12 mouse cellular contexts compared by ENCODE assay signal in genomic region chr10:111801794-111802359, GRCm38 (mm10).
DNase-seq lines count a peak whose midpoint lies in the region; ATAC-seq lines count a peak whose summit lies in the region.
"Had no signal": no experiment of that assay in that cellular context is flagged by ENCODE, and none has a peak within 500 bp of the region (broad histone marks: within the 10 kb centered on the region; RNA-seq: fewer than 3 reads in every experiment).

No protein-coding gene starts in this region.

- no peaks in the 10 kb centered on the region for H3K27me3 ChIP-seq in hindbrain, embryonic 10.5 days (ENCODE audit: insufficient read depth, poor library complexity, severe bottlenecking)
- H3K27me3 ChIP-seq in hindbrain, embryonic 13.5 days: no peaks in the 10 kb centered on the region
- H3K27me3 ChIP-seq in limb, embryonic 11.5 days (ENCODE audit: control insufficient read depth, insufficient read depth, low read length): no peaks in the 10 kb centered on the region

- no peak overlapping the region for H3K4me3 ChIP-seq in hindbrain, embryonic 10.5 days
- H3K4me3 ChIP-seq in hindbrain, embryonic 13.5 days: no peak overlapping the region
- no peak overlapping the region for H3K4me3 ChIP-seq in limb, embryonic 11.5 days (ENCODE audit: low read depth, low read length)

- peak overlapping the region; percentile 25; the same call in 1 of the 2 replicates for H3K27ac ChIP-seq in hindbrain, embryonic 10.5 days
- H3K27ac ChIP-seq in hindbrain, embryonic 13.5 days: no peak overlapping the region
- no peak overlapping the region for H3K27ac ChIP-seq in limb, embryonic 11.5 days (replicated peaks; ENCODE audit: low read depth, low read length)

- 42% methylated on average over 12 of the region's 12 CpGs for WGBS in hindbrain, embryonic 10.5 days
- WGBS in hindbrain, embryonic 13.5 days: 34% methylated on average over 12 of the region's 12 CpGs
- WGBS in limb, embryonic 11.5 days: 27% methylated on average over 12 of the region's 12 CpGs

- H3K9me3 ChIP-seq in hindbrain, embryonic 10.5 days: no peaks in the 10 kb centered on the region
- H3K9me3 ChIP-seq in hindbrain, embryonic 13.5 days: no peaks in the 10 kb centered on the region
- no peaks in the 10 kb centered on the region for H3K9me3 ChIP-seq in limb, embryonic 11.5 days (ENCODE audit: control insufficient read depth, low read length)

- no peaks in the 10 kb centered on the region for H3K36me3 ChIP-seq in hindbrain, embryonic 10.5 days
- H3K36me3 ChIP-seq in hindbrain, embryonic 13.5 days: no peaks in the 10 kb centered on the region
- H3K36me3 ChIP-seq in limb, embryonic 11.5 days (ENCODE audit: control insufficient read depth, insufficient read depth, low read length): no peaks in the 10 kb centered on the region

- DNase-seq in hindbrain, embryonic 10.5 days (ENCODE audit: low spot score): peak; percentile 53
- DNase-seq in embryo, embryonic 10 days (ENCODE audit: low spot score): peak; percentile 73
- peak; percentile 69 for DNase-seq in forelimb bud, embryonic 11.5 days (ENCODE audit: low read depth, low spot score)
- DNase-seq in limb, embryonic 11.5 days (ENCODE audit: low spot score): peak; percentile 63
- no peak for DNase-seq in frontal cortex, postnatal 14 days (ENCODE audit: low spot score in 2 of 2)
- no peak for DNase-seq in T-cell, adult 2 months (ENCODE audit: low spot score)
- DNase-seq in ovary, postnatal 36 days (ENCODE audit: low spot score): no peak
- DNase-seq: layer of hippocampus, adult 9-11 months; lung, postnatal 14 days; thymus, postnatal 25 days had no signal

- ATAC-seq in hindbrain, embryonic 13.5 days (ENCODE audit: low FRiP score): no peak
- peak; percentile 87 for ATAC-seq in limb, embryonic 11.5 days (ENCODE audit: insufficient number of reproducible peaks, low FRiP score, low TSS enrichment, low read depth)
- ATAC-seq: CD4-positive, CD25-positive, alpha-beta regulatory T cell, adult 4 months had no signal

- H3K4me2 ChIP-seq in hindbrain, embryonic 13.5 days: no peak overlapping the region
- no peak overlapping the region for H3K4me2 ChIP-seq in limb, embryonic 11.5 days (ENCODE audit: low read depth, severe bottlenecking)

- no peak overlapping the region for H3K9ac ChIP-seq in hindbrain, embryonic 13.5 days
- no peak overlapping the region for H3K9ac ChIP-seq in limb, embryonic 11.5 days (ENCODE audit: low read length)

- H3K4me1 ChIP-seq in hindbrain, embryonic 10.5 days (replicated peaks): peaks cover 48% of the 10 kb centered on the region
- H3K4me1 ChIP-seq in hindbrain, embryonic 13.5 days (replicated peaks): peaks cover 19% of the 10 kb centered on the region
- peaks cover 6% of the 10 kb centered on the region for H3K4me1 ChIP-seq in limb, embryonic 11.5 days (ENCODE audit: control insufficient read depth, insufficient read depth, low read length)

Comparison
In these comparisons a context has a peak if more than half of its experiments do, and no peak if none do; other contexts are left out.
1. DNase-seq: peak in hindbrain, embryonic 10.5 days (single experiment), embryo, embryonic 10 days (single experiment), forelimb bud, embryonic 11.5 days (single experiment) and limb, embryonic 11.5 days (single experiment); none in frontal cortex, postnatal 14 days (0 of 2), T-cell, adult 2 months (single experiment) and ovary, postnatal 36 days (single experiment).